Mouse (Mus musculus): ENCODE measurements at regions not wholly inside any gene's neighbourhood (a gene's known extent, or its start where the extent isn't known, plus 50 kb on each side); places are given as distances from the start of the nearest gene placed in this dataset.

DNA sequence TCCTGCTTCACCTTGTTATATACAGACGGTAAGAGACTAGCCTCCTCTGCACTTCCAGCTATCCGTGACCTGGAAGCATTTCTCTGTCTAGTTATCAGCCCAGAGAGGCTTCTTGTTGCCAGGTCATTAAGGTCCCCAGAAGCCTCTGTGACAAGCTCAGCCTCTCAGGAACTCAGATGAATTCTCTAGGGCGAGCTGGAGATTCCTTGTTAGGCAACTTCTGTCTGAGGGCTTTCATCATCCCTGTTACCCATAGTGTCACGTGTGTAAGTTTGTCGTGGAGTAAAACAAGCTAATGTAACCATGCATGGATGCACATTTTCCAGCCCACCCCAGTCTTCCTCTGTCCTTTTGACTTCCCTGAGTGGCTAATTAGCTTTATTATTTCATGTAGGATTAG is 126.3 kb upstream of the Ednra start:
- DNase-seq (ENCODE audit: low spot score), result no peak

DNA sequence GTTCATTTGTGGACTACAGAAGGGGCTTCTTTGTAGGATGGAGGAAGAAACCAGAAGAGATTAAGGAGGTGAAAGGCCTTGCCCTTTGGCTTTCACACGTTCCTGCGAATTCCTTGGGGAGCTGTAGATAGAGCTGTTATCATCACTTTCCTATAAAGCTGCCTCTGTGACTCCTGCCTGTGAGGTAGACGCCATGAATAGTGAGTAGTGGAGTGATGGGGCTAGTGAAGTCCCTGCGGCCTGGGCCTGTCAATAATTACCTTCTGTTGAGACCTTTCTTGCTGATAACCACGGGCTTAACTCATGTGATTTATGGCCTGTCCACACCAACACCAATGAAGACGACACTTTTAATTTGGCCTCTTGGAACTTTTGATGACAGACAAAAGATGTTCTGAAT is 146.0 kb upstream of the Ednra start:
- DNase-seq (ENCODE audit: low spot score), result no peak

DNA sequence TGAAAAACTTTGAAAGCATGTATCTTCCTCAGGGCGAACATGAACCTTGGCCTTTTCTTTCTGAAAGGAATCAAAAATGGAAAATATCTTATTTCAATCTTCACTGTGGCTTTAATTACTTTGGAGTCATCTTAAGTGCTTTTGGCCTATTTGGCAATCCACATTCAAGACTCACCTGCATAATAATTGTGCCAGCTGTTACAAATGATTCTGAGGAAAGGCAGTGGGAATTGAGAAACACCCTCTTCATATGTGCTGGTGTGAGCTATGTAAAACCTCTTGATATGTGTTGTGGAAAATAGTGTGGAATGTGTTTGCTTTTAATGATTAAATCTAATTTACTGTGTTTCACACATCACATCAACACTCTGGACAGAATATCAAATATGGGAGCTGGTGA is 148.5 kb upstream of the Ednra start:
- DNase-seq (ENCODE audit: low spot score), result no peak

DNA sequence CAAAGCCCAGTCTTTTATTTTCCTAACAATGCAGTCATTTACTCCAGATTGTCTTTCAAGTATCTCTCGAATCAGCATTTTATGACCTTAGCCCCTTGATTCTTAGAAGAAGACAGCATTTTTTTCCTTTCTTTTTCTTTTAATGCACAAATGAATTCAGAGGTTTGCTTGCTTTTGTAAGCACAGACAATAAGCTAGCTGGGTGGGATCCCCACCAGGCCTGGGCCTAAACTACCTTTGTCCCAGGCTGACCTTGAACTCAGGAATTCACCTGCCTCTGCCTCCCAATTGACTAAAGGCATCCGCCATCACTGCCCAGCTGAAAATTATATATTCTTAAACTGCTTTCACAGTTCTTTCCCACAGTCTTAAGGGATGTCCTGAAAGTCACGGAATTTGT is 195.5 kb upstream of the Ednra start:
- no peak for DNase-seq (ENCODE audit: low spot score)

DNA sequence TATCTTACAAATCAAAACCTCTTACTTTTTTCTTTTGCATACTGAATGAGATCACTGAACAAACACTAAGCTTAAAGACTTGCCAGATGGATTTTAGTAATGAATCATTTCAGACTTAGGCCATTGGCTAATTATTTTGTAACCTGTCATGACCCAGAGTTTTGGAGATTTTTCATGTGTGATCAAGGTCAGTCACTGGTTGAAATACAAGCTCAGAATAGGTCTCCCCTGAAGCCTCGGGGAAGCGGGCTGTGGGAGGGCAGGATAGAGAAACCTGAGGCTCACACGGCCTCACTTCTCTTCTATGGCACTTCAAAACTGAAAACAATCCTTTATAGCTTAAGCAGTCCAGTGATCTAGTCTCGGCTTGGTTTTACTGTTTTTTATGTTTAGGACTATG is 197.6 kb upstream of the Ednra start:
- DNase-seq (ENCODE audit: low spot score), result peak; percentile 44

DNA sequence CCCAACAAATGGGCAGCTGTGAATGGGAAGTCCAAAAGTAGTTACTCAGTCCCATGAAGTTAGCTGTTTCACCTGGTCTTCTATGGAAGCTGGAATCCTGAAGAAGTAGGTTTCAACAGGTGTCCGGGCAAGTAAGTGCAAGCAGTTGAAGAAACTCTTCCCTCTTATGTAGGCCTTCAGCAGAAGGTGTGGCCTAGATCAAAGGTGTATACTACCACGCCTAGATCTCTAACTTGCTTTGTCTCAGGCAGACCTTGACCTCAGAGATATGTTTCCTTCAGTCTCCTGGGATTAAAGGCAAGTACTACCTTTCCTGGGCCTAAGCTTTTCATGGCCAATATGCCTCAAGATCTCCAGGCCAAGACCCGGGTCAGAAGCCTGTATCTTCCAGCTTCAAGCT is 223.4 kb upstream of the Ednra start:
- DNase-seq (ENCODE audit: low spot score), result no peak

DNA sequence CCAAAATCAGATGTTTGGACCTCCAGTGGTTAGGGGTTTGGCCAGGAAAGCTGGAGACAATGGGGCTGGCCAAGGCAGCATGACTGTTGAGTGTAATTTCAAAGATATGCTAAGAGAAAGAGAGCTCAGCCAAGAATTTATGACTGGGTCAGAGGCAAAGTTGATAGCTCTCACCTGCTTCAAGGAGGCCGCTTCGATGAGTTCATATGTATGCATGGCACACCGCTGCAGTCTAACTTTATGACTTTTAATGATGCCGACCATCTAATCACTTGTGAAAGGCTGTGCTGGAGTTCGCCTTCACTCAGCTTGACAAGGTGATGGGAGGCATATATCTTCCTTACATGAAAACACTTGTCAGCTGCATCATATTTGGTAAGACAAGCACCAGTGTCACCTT is 225.4 kb upstream of the Ednra start:
- DNase-seq (ENCODE audit: low spot score), result no peak

DNA sequence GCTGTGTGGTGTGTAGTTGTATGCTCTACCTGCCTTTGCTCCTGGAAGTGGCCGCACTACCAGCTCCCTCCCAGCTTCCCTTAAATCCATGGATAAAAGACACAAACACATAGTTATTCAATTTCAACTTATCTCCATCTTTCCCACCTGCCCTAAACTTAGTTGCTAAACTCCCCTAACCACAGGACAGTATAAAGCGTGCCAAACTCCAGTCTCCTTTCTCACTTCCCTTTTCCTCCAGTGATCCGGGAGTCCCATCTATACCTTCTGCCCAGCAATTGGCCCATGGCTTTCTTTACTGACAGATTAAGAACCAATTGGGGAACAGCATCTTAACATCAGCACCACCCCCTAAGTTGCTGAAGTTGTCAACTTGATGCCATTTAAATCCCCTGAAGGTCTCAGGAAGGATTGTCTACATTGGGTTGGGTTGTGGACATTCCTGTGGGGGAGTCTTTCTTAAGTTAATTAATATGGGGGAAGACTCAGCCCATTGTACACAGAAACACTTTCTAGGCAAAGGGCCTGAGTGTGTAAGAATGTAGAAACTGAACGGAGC is 234.6 kb upstream of the Ednra start:
- no peak for DNase-seq (ENCODE audit: low spot score)

DNA sequence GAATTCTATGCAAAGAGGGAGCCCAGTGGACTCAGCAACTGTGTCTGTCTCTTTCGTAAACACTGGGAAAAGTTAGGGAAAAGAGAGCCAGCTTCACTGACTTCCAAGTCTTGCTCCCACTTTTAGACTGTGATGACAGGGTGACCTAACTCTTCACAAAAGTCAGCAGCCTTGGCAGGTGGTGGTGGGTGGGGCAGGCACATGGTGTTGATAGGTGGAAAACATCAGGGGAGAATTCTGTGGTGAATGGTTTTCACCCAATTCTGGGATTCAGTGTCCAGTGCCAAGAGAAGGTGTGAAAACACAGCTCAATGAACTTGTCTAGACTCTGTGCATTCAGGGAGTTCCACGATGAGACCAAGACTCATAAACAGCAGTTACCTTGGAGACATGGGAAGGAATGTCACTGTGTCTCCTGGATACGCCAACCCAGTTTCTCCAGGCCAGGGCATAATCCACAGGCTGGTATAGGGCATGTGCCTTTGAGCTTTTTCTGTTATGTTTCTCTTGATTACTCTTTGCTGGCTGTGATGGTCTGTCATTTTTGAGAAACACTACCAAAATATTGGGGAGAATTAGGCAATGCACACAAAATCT is 238.9 kb upstream of the Ednra start:
- no peak for DNase-seq (ENCODE audit: low spot score)

DNA sequence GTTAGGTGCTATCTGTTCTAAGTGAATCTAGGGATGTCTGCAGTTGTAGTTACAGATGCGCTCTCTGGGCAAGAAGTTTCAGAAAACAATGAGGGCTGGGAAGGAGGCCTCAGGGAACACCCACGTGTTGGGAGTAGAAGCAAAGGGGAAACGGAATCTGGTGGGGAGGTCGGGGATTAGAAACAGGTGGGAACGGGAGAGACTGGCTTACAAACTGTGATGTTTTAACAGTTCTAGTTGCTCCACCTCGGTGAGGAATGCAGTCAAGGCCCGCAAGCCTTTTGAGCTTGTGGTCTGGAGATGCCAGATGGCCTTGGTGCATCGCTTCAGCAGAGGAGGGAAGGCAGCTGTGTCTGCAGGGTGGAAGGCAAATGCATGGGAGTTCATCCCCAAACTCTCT is 242.7 kb upstream of the Ttc29 start:
- DNase-seq (ENCODE audit: low spot score), result no peak

DNA sequence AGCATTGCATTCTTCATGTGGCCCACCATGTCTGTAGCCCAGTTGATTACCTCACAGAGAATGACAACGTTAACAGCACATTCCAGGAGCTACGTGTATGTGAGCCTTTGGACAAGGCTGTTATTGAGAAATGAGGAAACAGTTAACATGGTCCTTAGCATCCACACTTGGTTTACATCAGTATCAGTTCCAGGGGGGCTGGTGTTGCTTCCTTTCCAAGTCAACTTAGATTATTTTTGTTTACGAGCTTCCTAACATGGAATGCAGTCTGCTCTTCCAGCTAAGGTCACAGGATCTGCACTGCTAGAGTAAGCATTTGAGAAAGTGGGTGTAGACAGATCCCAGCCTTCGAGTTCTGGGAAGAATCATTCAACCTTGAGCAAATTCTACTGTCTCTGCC is 239.4 kb upstream of the Ttc29 start:
- no peak for DNase-seq (ENCODE audit: low spot score)

DNA sequence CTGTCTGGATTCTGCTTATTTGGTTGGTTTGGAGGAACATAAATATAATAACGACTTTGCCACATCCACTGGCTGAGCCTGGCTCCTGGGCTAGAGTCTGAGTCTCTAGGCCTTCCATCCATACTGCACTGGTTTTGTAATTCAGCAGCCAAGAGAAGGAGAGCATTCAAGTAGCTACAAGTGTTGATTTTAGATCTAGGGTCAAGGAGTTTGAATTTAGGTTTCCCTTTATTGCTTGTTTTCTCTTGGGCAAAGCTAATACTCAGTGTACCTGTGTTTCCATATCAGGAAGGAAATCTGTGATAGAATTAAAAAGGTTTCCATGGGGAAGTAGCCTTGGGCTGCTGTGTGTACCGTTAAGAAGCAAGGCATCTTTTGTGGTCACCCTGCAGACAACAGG is 234.0 kb upstream of the Ttc29 start:
- no peak for DNase-seq (ENCODE audit: low spot score)

DNA sequence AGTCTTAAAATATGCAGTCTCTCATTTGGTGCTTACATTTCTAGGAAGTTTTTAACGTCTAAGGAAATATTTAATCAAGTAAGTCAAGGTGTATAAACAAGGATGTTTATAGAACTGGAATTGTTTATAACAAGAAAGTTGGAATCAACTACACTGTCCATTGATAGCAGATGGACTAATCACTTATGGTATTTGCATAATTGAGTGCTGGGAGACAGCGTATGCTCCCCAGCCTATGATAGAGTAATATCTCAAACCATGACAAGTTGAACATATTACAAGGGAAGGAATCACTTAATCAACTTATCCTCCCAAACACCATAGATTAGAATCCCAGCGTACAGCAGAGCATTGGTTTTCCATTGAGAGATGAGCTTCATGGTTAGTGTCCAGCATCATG is 232.4 kb upstream of the Ttc29 start:
- DNase-seq (ENCODE audit: low spot score), result no peak

DNA sequence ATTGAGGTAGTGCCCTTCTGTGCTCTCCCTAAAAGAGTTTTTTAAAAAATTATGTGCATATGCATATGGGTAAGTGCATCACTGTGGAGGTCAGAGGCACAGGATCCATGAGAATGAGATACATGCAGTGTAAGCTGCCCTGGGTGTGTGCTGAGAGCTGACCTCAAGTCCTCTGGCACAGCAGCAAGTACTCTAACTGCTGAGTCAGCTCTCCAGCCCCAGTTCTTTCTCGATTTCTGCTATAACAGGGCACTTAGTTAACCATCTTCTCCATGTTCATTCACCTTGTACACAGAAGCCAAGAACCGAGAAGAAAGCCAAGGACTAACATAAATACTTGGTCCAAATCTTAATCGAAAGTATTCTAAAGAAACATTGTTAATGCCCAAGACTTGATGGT is 231.1 kb upstream of the Ttc29 start:
- no peak for DNase-seq (ENCODE audit: low spot score)

DNA sequence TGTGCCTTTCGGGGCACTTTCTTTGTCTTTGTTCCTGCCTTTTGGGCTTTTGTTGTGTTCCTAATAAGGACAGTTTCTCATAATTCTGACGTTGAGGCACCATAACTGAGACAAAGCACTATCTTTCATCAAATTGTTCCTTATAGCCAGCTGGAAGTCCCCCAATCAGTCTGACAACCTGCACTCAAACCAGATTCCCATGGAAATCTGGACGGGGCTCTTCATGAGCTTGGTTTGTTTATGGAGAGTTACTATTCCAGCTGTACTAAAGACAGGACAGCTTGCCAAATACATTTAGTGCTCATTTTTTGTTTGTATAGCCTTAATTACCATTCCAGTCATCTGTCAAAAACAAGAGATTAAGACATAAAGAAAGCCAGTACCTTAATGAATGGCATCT is 229.6 kb upstream of the Ttc29 start:
- DNase-seq (ENCODE audit: low spot score), result no peak

DNA sequence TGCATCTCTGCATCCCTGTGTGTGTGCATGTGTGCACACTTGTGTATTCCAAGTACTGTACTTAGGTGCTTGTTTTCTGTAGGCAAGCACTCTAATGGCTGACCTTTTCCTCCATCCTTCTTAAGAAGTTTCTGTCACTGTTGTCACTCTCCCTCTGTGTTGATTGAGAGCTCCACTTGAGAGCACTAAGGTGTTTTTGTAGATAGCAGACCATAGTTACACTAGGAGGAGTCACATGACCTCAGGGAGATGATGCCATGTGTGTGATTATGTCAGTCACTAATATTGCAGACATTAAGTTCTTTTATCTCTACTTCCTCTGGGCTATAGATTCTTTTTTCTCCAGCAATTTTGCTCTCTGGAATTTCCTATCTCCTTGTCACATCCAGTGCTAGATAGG is 225.9 kb upstream of the Ttc29 start:
- no peak for DNase-seq (ENCODE audit: low spot score)

DNA sequence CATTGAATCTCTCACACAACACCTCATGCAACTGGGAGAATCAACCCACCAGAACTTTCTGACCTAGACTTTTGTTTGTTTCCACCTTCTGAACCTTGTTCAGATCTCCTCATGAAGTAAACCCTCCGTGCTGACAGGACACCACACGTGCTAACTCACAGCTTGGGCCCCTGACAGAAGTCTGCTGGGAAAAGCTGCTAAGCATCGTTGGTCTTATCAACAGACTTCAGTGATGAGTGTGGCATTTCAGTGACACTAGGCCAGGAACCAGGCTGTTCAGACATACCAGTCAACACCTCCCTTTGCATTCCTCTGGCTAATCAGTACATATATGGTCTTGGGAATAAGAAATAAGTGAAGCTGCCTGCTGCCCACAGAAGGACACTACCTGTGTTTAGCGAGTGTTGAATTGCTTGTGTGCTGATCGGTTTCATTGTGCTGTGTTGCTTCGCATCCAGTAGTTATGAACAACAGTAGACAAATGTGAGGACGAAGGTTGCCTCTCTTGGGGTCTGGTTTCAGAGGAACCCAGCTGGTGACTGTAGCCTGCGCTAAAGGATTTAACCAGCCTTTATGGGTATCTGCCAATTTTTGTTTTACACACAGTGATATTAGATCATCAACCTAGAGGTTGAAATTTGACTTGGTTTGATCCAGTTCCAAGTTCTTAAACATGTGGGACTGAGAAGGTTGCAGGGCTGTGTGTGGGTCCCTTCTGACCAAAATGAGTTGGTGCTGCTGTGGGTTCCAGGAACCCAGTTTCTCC is 224.6 kb upstream of the Ttc29 start:
- DNase-seq (ENCODE audit: low spot score), result no peak

DNA sequence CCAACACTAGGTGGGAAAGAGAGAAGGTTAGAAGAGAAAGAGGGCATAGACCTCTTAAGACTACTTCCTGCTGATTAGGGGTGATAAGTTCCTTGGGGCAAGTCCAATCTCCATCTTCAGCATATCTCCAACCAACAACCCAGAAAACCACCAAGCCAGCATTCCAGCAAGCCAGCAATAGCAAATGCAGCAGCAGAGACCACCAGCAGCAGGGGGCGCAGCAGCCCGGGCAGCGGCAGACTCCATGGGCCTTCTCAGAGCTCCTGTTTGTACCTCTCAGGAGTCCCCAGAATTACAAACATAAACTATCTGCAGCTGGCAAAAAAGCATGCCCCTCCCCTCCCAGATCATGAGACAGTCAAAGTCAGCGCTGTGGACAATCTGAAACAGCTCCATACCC is 222.0 kb upstream of the Ttc29 start:
- DNase-seq (ENCODE audit: low spot score), result no peak

DNA sequence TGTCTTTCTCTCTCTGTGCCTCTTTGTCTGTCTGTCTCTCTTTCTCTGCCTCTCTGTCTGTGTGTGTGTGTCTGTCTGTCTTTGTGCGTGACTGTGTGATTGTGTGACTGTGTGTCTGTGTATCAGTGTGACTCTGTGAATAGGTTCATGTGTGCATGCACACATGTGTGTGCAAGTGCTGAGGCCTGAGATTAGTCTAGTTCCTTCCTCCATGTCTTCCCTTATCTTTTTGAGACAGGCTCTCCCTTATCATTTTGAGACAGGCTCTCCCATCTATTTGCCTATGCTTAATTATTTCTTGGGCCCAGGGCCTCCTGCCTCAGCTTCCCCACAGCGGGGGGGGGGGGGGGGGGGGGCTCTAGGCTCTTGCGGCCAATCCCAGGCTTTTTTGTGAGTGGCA is 212.8 kb upstream of the Ttc29 start:
- DNase-seq (ENCODE audit: low spot score), result no peak

DNA sequence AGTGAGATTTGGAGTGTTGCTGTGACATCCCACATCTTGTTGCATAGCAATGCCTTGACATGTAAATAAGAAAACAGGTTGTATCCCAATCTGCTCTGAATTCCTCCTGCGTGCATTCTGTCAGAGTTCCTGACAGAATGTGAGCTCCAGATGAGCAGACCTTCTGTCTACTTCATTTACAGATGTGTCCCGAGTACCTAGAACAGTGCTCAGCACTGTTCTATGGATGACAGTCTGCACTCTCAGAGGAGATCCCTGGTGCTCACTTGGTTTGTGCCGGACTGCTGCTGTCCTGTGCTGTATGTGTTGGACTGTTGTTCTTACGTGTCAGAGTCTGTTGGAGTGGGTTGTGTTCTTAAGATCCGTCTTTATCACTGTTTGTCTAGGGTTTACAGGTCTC is 211.4 kb upstream of the Ttc29 start:
- no peak for DNase-seq (ENCODE audit: low spot score)

DNA sequence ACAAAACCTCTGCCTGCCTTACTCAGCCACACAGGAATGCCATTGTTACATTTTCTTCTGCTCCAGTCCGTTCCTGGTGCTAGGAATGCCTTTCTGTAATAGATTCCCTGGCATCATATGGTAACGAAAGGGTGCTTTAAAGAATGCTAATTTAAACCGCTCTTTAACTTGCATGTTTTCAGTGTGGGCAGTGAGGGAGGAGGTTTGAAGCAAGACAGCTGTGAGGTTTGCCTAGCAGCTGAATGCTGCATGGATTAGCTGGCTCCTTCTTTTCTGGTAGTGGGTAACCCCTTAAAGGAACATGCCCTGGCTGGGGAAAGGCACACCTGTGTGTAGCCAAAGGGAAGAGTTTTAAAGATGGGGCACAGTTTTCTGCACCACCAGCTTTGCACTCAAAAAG is 211.0 kb upstream of the Ttc29 start:
- DNase-seq (ENCODE audit: low spot score), result no peak

DNA sequence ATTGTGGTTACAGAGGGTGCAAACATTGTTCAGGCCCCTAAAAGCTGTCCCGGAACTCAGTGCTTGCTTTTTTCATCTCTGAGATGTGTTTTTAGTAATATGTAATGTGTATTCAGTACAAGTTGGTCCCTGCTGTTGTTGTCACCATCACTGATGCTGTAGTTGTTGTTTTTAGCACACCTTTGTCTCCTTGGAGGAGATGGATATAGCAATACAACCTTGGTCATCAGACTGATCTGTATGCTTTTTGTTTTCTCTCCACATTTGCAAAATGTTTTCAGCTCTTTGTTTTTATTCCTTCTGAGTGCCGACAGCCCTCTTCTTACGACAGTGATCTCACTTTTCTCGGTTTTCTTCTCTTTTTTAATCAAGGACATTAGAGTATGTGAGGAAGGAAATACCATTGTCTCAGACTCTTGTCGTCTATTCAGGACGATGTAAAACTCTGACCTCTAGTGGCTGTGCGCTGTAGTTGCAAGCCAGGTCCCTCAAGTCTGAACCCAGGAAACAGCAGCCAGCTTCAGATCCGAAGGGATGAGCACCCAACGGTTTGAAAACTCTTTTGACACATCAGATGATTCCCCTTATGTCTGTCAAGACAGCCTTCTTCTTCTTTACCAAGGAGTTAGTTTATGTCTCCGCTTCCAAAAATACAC is 209.1 kb upstream of the Ttc29 start:
- peak; percentile 82 for DNase-seq (ENCODE audit: low spot score)

DNA sequence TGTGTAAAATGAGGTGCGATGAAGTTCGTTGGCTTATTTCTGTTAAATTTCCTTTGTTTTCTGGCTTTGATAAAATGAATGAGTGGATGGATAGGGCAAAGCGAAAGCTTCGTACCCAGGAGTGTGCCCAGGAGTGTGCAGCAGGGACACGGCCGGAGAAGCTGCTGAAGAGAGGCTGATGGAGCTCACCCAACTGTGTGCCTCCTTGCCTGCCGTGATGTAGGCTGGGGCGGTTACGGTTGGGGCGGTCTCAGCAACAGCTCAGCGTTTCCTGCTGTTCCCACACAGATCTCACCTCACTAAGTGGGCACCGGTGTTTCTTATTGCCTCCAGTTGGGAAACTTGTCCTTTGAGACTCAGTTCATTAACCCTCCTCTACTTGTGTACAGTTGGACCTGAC is 208.2 kb upstream of the Ttc29 start:
- DNase-seq (ENCODE audit: low spot score), result no peak
